Mouse (Mus musculus) kidney, embryonic 15.5 days (tissue): Measurements from ENCODE around the gene Pheta1. TPM values are rescaled to one million over a fixed set of nuclear protein-coding genes. Genes with fewer than 3 reads are reported as not detected.
A peak's percentile ranks its signal among the peaks of the same experiment; 100 is the strongest.

Source experiments
- ATAC-seq: fragments of 200-750 bp; cut with Nextera tagmentation; replicated peaks from 2 replicates; pipeline ENCODE4 v1.8.0; 2017; ENCODE audit warnings: moderate TSS enrichment; ENCODE audit not compliant: low FRiP score
- H3K27ac ChIP-seq: fragments of 300-500 bp; sonication (generic); 2 replicates; pipeline ENCODE4 v1.5.1; 2015; ENCODE audit warnings: mild to moderate bottlenecking, inconsistent platforms
- H3K27me3 ChIP-seq: fragments of 300-500 bp; sonication (generic); 2 replicates; pipeline ENCODE4 v1.6.1; 2015; ENCODE audit warnings: inconsistent platforms
- H3K36me3 ChIP-seq: fragments of 300-500 bp; sonication (generic); 2 replicates; pipeline ENCODE4 v1.6.1; 2015; ENCODE audit warnings: inconsistent platforms
- H3K4me1 ChIP-seq: fragments of 300-500 bp; sonication (generic); 2 replicates; pipeline ENCODE4 v1.6.1; 2015; ENCODE audit warnings: inconsistent platforms
- H3K4me2 ChIP-seq: fragments of 300-500 bp; sonication (generic); 2 replicates; pipeline ENCODE4 v1.6.1; 2015; ENCODE audit warnings: moderate library complexity, mild to moderate bottlenecking, inconsistent platforms
- H3K4me3 ChIP-seq: fragments of 300-500 bp; sonication (generic); replicated peaks from 2 replicates; pipeline ENCODE4 v1.5.1; 2015; ENCODE audit warnings: mild to moderate bottlenecking, inconsistent platforms
- H3K9ac ChIP-seq: fragments of 300-500 bp; sonication (generic); 2 replicates; pipeline ENCODE4 v1.6.1; 2015; ENCODE audit warnings: mild to moderate bottlenecking, inconsistent platforms
- H3K9me3 ChIP-seq: fragments of 300-500 bp; sonication (generic); replicated peaks from 2 replicates; pipeline ENCODE4 v1.6.1; 2016; ENCODE audit warnings: inconsistent platforms
- WGBS: fragments of 180-500 bp; shearing (Covaris S2); methylation state at CpG from one replicate; pipeline ENCODE4 v1.1.7; 2015; ENCODE audit warnings: mixed read lengths; 5-methylcytosine and 5-hydroxymethylcytosine counted together
- polyA plus RNA-seq: library from polyadenylated mRNA; unstranded; fragments of >200 nt; fragmentation: Nextera tagmentation; extraction: Ambion mirVana; gene quantifications from 2 replicates; pipeline ENCODE4 v1.2.1, GENCODE M21; 2015

The Pheta1 gene
- polyA plus RNA-seq, 1 experiment from 2014 or later, result 29.0 TPM

DNA sequence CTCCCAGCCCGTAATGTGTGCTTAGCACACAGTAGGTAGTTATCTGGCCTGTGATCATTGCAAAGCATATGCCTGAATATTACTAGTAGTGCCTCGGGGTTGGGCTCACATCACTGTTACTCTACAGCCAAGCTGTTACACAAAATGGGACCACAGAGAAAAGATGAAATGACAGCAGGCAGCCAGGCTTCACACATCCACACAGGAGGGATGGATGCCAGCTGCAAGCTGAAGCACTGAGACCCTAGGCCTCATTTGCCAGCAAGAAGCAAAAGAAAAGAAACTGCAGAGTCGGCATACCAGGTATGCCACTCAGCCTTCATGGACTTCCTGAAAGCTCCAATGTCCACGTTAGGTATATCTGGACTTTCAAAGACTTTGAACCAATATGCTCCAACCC lies 20.9 kb upstream of the Pheta1 start:
- H3K4me1 ChIP-seq, result peaks cover 39% of the 10 kb centered on the region
- no peak overlapping the region for H3K4me3 ChIP-seq
- H3K36me3 ChIP-seq, result peaks cover 50% of the 10 kb centered on the region
- WGBS, result 87% methylated on average over 4 of the region's 4 CpGs
- no peaks in the 10 kb centered on the region for H3K9me3 ChIP-seq
- H3K27me3 ChIP-seq, result 0 out of 2 replicates have a peak, but pooled peaks cover 4% of the 10 kb centered on the region
- ATAC-seq, result no peak
- H3K27ac ChIP-seq, result no peak overlapping the region
- peak overlapping the region; percentile 91; the same call in 1 of the 2 replicates for H3K4me2 ChIP-seq
- no peak overlapping the region for H3K9ac ChIP-seq

DNA sequence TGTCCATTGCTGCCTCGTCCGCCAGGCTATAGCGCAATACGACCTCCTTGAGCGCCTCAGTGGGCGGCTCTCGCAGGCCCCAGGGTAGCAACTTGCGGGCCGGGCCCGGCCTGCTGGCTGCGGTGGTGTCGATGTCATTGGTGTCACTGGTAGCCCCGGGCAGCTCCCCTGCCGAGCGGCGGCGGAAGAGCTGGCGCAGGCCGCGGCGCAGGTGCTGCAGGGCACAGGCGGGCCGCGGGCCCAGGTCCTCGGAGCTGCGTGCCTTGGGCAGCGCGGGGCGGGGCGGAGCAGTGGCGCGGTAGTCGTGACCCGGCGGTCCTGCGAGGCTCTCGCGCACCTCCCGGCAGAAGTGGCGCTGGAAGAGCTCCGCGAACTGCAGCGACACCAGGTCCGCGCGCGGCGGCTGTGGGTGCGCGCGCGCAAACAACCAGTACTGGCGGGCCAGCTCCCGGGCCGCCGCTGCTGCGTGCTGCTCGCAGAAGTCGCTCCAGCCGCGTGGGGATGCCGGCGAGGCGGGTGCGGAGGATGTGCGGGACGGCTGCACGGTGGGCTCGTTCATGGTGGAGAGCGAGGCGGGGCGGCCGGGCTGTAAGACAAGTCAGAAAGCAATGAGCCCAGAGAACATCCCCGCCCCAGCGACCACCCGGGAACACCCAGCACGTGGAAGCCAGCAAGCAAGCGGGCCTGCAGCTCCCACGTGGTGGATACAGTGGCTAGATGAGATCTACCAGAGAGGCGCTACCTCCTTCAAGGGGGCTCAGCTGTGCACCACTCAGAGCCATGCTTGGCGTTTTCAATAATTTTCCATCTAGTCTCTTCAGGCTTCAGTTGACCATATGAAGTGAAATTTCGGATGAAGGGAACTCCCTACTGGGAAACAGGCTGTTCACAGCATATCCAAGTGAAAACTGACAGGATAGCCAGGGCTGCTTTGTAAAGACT lies 20.0 kb upstream of the Pheta1 start:
- Histone ChIP-seq H3K4me1 (peaks cover 43% of the 10 kb centered on the region), H3K4me2 (peak overlapping the region; percentile 91), H3K27me3 (0 out of 2 replicates have a peak, but pooled peaks cover 4% of the 10 kb centered on the region), H3K9ac (peak overlapping the region; percentile 37; the same call in 1 of the 2 replicates), H3K4me3 (peak overlapping the region; percentile 43), H3K36me3 (peaks cover 44% of the 10 kb centered on the region), H3K27ac (no peak overlapping the region), H3K9me3 (no peaks in the 10 kb centered on the region)
- 9% methylated on average over 82 of the region's 82 CpGs for WGBS
- ATAC-seq, result peak; percentile 53

DNA sequence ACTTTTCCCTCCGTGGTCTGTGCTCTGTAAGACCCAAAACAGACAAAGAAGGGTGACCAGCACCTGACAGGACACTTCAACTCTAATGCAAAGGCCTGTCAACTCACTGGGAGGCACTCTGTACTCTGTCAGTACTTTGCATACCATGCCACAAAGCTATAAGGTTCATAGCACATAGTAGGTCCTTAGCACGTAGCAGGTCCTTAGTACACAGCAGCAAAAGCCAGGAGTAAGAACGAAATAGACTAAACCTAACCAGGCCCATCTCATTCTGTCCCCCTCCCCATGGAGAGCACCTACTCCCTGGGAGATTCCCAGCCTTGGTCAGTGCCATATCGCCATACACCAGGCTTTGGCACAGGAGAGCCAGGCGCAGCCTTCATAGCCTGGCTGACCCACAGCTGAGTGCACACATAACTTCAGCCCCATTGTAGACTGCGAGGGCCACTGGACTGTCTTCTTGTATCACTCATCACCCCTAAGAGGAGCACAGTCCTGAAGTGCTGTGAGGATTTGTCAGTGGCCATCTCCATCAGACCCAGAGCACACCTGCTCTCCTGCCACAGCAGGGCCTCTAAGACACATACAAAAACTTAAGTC lies 17.7 kb upstream of the Pheta1 start:
- H3K9me3 ChIP-seq, result no peaks in the 10 kb centered on the region
- no peak overlapping the region for H3K4me3 ChIP-seq
- WGBS, result 89% methylated on average over 6 of the region's 6 CpGs
- H3K4me2 ChIP-seq, result no peak overlapping the region
- peaks cover 29% of the 10 kb centered on the region for H3K36me3 ChIP-seq
- no peak overlapping the region for H3K9ac ChIP-seq
- peaks cover 58% of the 10 kb centered on the region for H3K4me1 ChIP-seq
- ATAC-seq, result no peak
- H3K27me3 ChIP-seq, result 0 out of 2 replicates have a peak, but pooled peaks cover 4% of the 10 kb centered on the region
- no peak overlapping the region for H3K27ac ChIP-seq

DNA sequence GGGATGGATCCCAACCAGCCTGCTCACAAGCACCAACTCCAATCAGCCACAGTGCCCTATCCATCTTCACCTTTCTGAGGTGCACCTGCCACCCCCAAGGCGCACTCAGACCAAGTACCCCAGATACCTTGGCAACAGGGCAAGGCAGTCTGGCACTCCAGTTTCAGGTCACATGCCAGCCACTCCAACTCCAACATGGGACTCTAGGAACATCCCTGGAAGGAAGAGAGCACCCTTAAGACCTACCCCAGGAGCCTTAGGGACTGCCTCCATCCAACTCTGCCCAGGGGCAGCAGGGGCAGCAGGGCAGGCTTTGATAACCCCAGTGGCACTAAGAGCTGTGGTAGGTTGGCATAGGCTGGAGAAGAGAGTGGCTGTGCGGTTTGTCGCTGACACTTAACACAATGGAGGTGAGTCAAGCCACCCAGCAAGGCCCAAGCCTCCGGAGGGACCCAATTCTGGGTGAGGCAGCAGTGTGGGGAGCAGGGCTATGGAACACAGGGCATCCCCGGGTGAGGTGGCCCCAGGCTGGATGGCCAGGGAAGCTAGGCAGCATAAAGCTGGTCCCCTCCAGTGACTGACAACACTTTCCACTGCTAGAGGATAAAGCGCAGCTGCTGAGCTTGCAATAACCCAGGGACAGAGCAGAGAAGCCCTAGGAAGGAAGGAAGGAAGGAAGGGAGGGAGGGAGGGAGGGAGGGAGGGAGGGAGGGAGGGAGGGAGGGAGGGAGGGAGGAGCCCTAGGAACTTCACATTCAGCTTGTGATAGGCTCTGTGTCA lies 16.2 kb upstream of the Pheta1 start:
- Histone ChIP-seq H3K27me3 (0 out of 2 replicates have a peak, but pooled peaks cover 4% of the 10 kb centered on the region), H3K4me2 (peak overlapping the region; percentile 95), H3K36me3 (peaks cover 17% of the 10 kb centered on the region), H3K9me3 (no peaks in the 10 kb centered on the region), H3K27ac (peak overlapping the region; percentile 70; the same call in 1 of the 2 replicates), H3K4me1 (peaks cover 64% of the 10 kb centered on the region), H3K4me3 (no peak overlapping the region), H3K9ac (0 out of 2 replicates have a peak overlapping the region, but pooled peaks have one; percentile 27)
- ATAC-seq, result no peak
- 74% methylated on average over 6 of the region's 6 CpGs for WGBS

DNA sequence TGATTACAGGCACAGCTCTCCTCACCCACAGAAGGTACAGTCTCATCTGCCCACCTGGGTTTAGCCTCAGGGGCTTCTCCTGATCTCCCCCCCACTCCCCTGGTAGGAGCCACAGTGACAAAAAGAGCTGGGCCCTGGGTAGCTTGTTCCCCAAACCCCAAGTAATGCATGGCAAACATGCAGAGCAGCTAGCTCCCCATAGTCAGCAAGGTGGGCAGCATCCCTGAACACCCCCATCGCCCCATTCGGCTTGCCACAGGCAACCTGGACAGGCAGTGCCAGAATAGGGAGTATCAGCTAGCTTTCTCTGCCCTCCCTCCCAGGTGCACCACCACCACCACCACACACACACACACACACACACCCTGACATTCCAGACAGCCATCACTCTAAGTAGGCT lies 15.6 kb upstream of the Pheta1 start:
- H3K4me2 ChIP-seq, result peak overlapping the region; percentile 95
- H3K9ac ChIP-seq, result peak overlapping the region; percentile 24; the same call in 1 of the 2 replicates
- peaks cover 12% of the 10 kb centered on the region for H3K36me3 ChIP-seq
- H3K27ac ChIP-seq, result peak overlapping the region; percentile 89
- H3K9me3 ChIP-seq, result no peaks in the 10 kb centered on the region
- peaks cover 69% of the 10 kb centered on the region for H3K4me1 ChIP-seq
- peak overlapping the region; percentile 75 for H3K4me3 ChIP-seq
- 0 out of 2 replicates have a peak, but pooled peaks cover 4% of the 10 kb centered on the region for H3K27me3 ChIP-seq
- WGBS, result 64% methylated on average over 2 of the region's 2 CpGs
- ATAC-seq, result no peak

DNA sequence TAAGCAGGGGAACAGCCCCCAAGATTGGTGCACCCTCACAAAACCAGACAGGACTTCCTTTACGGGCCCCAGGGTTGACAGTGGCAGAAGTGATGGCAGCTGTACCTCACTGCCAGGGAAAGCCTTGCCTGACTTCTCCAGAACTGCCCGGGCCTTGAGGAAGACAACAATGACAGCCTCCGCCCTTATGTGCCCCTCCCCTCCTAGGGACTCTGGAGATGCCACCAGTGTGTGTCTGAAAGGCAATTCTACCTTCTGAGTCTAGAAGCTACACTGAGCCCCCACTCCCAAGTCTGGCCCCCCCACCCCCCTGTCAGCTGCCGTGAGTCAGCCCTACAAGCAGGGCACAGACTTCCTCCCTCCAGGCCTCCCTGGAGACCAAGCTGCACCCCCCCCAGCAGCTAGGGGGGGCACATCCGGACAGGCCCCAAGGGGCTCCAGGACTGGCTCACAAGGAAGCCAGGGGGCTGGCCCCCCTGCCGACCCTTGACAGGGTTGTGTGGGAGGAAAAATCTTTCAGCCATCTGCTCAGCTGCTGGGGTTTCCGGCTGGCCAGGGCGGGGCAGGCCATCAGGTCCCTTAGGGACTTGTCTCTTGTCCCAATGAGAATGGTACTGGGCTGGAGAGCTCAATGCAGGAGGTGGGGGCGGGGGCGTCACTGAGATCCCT lies 15.1 kb upstream of the Pheta1 start:
- Histone ChIP-seq H3K27ac (peak overlapping the region; percentile 89), H3K4me3 (peak overlapping the region; percentile 75), H3K9me3 (no peaks in the 10 kb centered on the region), H3K4me1 (peaks cover 69% of the 10 kb centered on the region), H3K9ac (peak overlapping the region; percentile 24; the same call in 1 of the 2 replicates), H3K4me2 (peak overlapping the region; percentile 95), H3K36me3 (peaks cover 8% of the 10 kb centered on the region; the same call in 1 of the 2 replicates), H3K27me3 (0 out of 2 replicates have a peak, but pooled peaks cover 4% of the 10 kb centered on the region)
- WGBS, result 21% methylated on average over 10 of the region's 10 CpGs
- ATAC-seq, result peak; percentile 20; the same call in 1 of the 2 replicates

DNA sequence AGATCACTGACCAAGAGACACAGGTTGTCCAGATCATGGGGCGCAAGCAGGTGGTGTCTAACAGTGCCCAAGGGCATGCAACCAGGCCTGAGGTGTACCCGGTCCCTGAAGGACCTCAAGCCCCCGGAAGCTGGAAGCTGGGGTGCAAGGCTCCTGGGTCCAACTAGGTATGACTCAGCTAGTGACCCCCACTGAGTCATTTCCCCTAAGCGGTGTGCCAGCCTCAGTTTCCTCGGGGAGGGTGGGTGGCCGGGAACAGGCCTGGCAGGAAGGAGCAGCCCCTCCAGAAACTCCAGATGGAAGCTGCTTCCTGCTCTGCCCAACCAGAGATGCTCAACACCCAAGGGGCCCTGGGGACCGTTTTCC lies 14.6 kb upstream of the Pheta1 start:
- 48% methylated on average over 7 of the region's 7 CpGs for WGBS
- Histone ChIP-seq H3K27ac (peak overlapping the region; percentile 89), H3K4me2 (peak overlapping the region; percentile 95), H3K9me3 (no peaks in the 10 kb centered on the region), H3K4me1 (peaks cover 69% of the 10 kb centered on the region), H3K4me3 (peak overlapping the region; percentile 75), H3K27me3 (0 out of 2 replicates have a peak, but pooled peaks cover 4% of the 10 kb centered on the region), H3K36me3 (peaks cover 8% of the 10 kb centered on the region; the same call in 1 of the 2 replicates), H3K9ac (no peak overlapping the region)
- ATAC-seq, result no peak

DNA sequence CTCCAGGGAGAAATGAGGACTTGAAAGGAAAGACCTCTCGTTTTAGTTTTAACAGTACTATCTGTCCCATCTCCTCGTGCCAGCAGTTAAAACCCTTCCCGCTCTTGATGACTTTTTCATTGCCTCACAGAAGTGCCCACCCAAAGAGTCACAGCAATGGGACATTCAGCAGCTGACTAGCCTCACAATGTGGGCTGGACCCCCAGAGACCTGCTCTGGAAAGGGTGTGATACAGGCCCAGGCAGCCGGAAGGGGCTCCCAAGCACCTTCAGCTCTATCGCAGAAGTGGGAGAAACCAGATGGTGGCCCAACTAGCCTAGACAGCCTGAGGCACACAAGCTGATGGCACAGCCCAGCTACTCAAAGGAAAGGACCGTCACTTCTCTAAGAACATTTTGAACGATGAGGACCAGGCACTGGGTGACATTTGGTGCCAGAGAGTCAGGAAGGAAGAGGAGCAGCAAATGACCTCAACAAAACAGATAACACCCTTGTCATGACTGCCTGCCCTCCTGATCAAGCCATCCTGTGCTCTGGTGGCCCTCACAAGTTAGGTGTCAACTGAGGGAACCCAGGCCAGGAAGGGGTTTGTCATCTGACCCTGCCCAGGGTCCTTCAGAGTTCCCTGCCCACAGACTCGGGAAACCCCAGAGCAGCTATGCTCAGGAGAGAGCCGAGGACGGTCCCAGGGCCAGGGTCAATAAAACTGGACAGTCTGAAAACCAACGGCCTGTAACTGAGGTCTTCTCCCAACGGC lies 13.6 kb upstream of the Pheta1 start:
- WGBS, result 10% methylated on average over 12 of the region's 12 CpGs
- Histone ChIP-seq H3K4me2 (peak overlapping the region; percentile 95), H3K4me1 (peaks cover 67% of the 10 kb centered on the region), H3K9me3 (no peaks in the 10 kb centered on the region), H3K27me3 (no peaks in the 10 kb centered on the region), H3K27ac (peak overlapping the region; percentile 89), H3K4me3 (peak overlapping the region; percentile 75), H3K36me3 (peaks cover 8% of the 10 kb centered on the region; the same call in 1 of the 2 replicates), H3K9ac (peak overlapping the region; percentile 65)
- no peak for ATAC-seq

DNA sequence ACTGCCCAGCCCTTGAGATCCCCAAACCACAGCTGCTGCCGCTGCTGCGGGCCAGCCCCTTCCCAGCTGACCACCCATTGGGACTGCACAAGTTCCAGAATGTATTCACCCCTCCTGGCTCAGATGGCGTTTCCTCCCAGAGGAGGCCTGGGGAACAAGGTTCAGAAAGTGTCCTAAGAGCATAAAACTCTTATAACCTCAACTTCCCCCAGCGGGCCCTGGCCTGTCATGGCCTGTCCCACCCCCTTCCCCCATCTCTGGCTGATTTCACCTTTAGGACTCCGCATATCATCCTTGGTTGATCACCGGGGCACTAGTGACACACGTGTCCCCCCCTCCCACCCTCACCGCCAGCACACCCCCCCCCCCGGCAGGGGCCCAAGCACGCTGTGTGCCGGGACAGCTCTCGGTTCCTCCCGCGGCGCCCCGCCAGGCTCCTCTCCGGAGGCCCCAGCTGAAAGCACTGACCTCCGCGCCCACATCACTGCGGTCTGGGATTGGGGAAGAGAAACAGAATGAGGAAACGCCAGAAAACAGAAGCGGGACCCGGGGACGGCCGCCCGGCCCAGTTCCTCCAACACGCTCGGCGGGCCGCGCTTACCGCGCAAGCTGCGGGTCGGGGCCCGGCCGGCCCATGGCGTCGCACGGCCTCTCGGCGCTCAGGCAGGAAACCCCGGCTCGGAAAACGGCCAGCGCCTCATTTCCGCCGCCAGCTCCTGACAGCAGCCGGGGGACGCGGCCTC lies 12.7 kb upstream of the Pheta1 start:
- H3K4me3 ChIP-seq, result peak overlapping the region; percentile 75
- H3K9me3 ChIP-seq, result no peaks in the 10 kb centered on the region
- under 1% methylated on average over 50 of the region's 51 CpGs for WGBS
- peaks cover 7% of the 10 kb centered on the region; the same call in 1 of the 2 replicates for H3K36me3 ChIP-seq
- peak overlapping the region; percentile 89 for H3K27ac ChIP-seq
- H3K9ac ChIP-seq, result peak overlapping the region; percentile 65
- H3K27me3 ChIP-seq, result no peaks in the 10 kb centered on the region
- peak overlapping the region; percentile 95 for H3K4me2 ChIP-seq
- H3K4me1 ChIP-seq, result peaks cover 67% of the 10 kb centered on the region
- peak; percentile 18 for ATAC-seq
